Mouse (Mus musculus): ENCODE data around the gene Snx1.

Snx1 gene

GRCm38 (mm10) chr9:66127193-66127546 lies 783 bp upstream of the Snx1 start:
- DNase-seq (ENCODE audit: low spot score), result no peak

GRCm38 (mm10) chr9:66125543-66126455 lies 588 bp downstream of the Snx1 start:
- DNase-seq (ENCODE audit: low spot score), result no peak

GRCm38 (mm10) chr9:66124681-66125542 lies 1.5 kb downstream of the Snx1 start:
- peak; percentile 99 for DNase-seq (ENCODE audit: low spot score)

- peak; percentile 32 for DNase-seq (ENCODE audit: low spot score)
Observed at GRCm38 (mm10) chr9:66124111-66124531, 2.3 kb downstream of the Snx1 start.

GRCm38 (mm10) chr9:66123648-66124047 lies 2.7 kb downstream of the Snx1 start:
- DNase-seq (ENCODE audit: low spot score), result no peak

- DNase-seq (ENCODE audit: low spot score), result no peak
Observed at GRCm38 (mm10) chr9:66121421-66121820, 5.0 kb downstream of the Snx1 start.

- DNase-seq (ENCODE audit: low spot score), result no peak
Observed at GRCm38 (mm10) chr9:66120945-66121344, 5.4 kb downstream of the Snx1 start.

GRCm38 (mm10) chr9:66120106-66120505 lies 6.3 kb downstream of the Snx1 start:
- no peak for DNase-seq (ENCODE audit: low spot score)

GRCm38 (mm10) chr9:66119498-66119897 lies 6.9 kb downstream of the Snx1 start:
- no peak for DNase-seq (ENCODE audit: low spot score)

- peak; percentile 62 for DNase-seq (ENCODE audit: low spot score)
Observed at GRCm38 (mm10) chr9:66116890-66117289, 9.5 kb downstream of the Snx1 start.

- no peak for DNase-seq (ENCODE audit: low spot score)
Observed at GRCm38 (mm10) chr9:66114341-66114740, 12.0 kb downstream of the Snx1 start.

- no peak for DNase-seq (ENCODE audit: low spot score)
Observed at GRCm38 (mm10) chr9:66110611-66111379, 15.6 kb downstream of the Snx1 start.

GRCm38 (mm10) chr9:66110126-66110525 lies 16.3 kb downstream of the Snx1 start:
- DNase-seq (ENCODE audit: low spot score), result no peak

GRCm38 (mm10) chr9:66109574-66109973 lies 16.8 kb downstream of the Snx1 start:
- DNase-seq (ENCODE audit: low spot score), result no peak

- no peak for DNase-seq (ENCODE audit: low spot score)
Observed at GRCm38 (mm10) chr9:66105168-66105567, 21.2 kb downstream of the Snx1 start.

GRCm38 (mm10) chr9:66104601-66105000 lies 21.8 kb downstream of the Snx1 start:
- no peak for DNase-seq (ENCODE audit: low spot score)

- no peak for DNase-seq (ENCODE audit: low spot score)
Observed at GRCm38 (mm10) chr9:66102668-66103067, 23.7 kb downstream of the Snx1 start.

GRCm38 (mm10) chr9:66101577-66101976 lies 24.8 kb downstream of the Snx1 start:
- no peak for DNase-seq (ENCODE audit: low spot score)

GRCm38 (mm10) chr9:66092664-66093063 lies 33.7 kb downstream of the Snx1 start:
- no peak for DNase-seq (ENCODE audit: low spot score)

- DNase-seq (ENCODE audit: low spot score), result no peak
Observed at GRCm38 (mm10) chr9:66091327-66092231, 34.8 kb downstream of the Snx1 start.

GRCm38 (mm10) chr9:66090593-66091244 lies 35.7 kb downstream of the Snx1 start:
- no peak for DNase-seq (ENCODE audit: low spot score)

All from retina, embryonic 14.5 days (tissue).